8 mouse cellular contexts compared by ENCODE assay signal in genomic region chr7:97578361-97579066, GRCm38 (mm10). TPM values are rescaled to one million over a fixed set of nuclear protein-coding genes. Genes with fewer than 3 reads are reported as not detected.
DNase-seq lines count a peak whose midpoint lies in the region; ATAC-seq lines count a peak whose summit lies in the region.

No protein-coding gene starts in this region.

- peaks cover 15% of the 10 kb centered on the region for H3K4me1 ChIP-seq in hindbrain, embryonic 13.5 days (replicated peaks)

- peak overlapping the region; percentile 68 for H3K4me2 ChIP-seq in hindbrain, embryonic 13.5 days

- WGBS in hindbrain, embryonic 13.5 days: 35% methylated on average over 8 of the region's 8 CpGs

- ATAC-seq in hindbrain, embryonic 13.5 days (ENCODE audit: low FRiP score): peak; percentile 1; the same call in 1 of the 2 replicates

- DNase-seq in MN1 (ENCODE audit: low spot score): peak; percentile 51
- DNase-seq in cerebellum, adult 11-12 months: peak; percentile 72
- peak; percentile 24 to 58 for DNase-seq in frontal cortex, postnatal 10 days (ENCODE audit: low spot score in 2 of 2)
- DNase-seq in layer of hippocampus, postnatal 36 days: peak; percentile 51 to 55
- DNase-seq in lung, postnatal 14 days: peak; percentile 35
- DNase-seq in right cerebral cortex, postnatal 4 days: peak; percentile 25
- DNase-seq in c-Kit-positive CD71-positive TER-119-positive erythroid progenitor cells, embryonic 14.5 days (ENCODE audit: low spot score): no peak

- peak overlapping the region; percentile 99 for H3K27ac ChIP-seq in hindbrain, embryonic 13.5 days

- H3K4me3 ChIP-seq in hindbrain, embryonic 13.5 days: peak overlapping the region; percentile 100

- H3K9me3 ChIP-seq in hindbrain, embryonic 13.5 days: no peaks in the 10 kb centered on the region

- H3K36me3 ChIP-seq in hindbrain, embryonic 13.5 days: 0 out of 2 replicates have a peak, but pooled peaks cover 5% of the 10 kb centered on the region

- H3K9ac ChIP-seq in hindbrain, embryonic 13.5 days: peak overlapping the region; percentile 99

- H3K27me3 ChIP-seq in hindbrain, embryonic 13.5 days: no peaks in the 10 kb centered on the region

RNA-seq across cellular contexts. Expression of gene Aamdc, which starts 0.8 kb away (rescaled TPM):
- polyA plus RNA-seq in hindbrain, embryonic 13.5 days (2015; fragmentation: Nextera tagmentation; extraction: Ambion mirVana): 45.9 and 51.0 TPM in 2 replicates
- 10 to 100 TPM; 50.6 to 55.3 TPM for total RNA-seq in layer of hippocampus, postnatal 36 days (2021)

RNA-seq across cellular contexts. Expression of gene Rsf1, which starts 1.2 kb away (rescaled TPM):
- 35.4 and 36.2 TPM in 2 replicates for polyA plus RNA-seq in hindbrain, embryonic 13.5 days (2015; fragmentation: Nextera tagmentation; extraction: Ambion mirVana)
- total RNA-seq in layer of hippocampus, postnatal 36 days (2021): 10 to 100 TPM; 45.2 to 49.8 TPM
